Mouse (Mus musculus) embryonic facial prominence, embryonic 13.5 days (tissue): ENCODE results near the gene Plcl2. TPM values are rescaled to one million over a fixed set of nuclear protein-coding genes. Genes with fewer than 3 reads are reported as not detected.

Experiments
- ATAC-seq: fragments of 200-750 bp; cut with Nextera tagmentation; 2 replicates; pipeline ENCODE4 v1.8.0; 2017; ENCODE audit warnings: low read depth; ENCODE audit not compliant: insufficient number of reproducible peaks, insufficient read depth, low FRiP score, low TSS enrichment
- H3K27ac ChIP-seq: fragments of 300-500 bp; sonication (generic); 2 replicates; pipeline ENCODE4 v1.5.1; 2015; ENCODE audit warnings: moderate library complexity, mild to moderate bottlenecking, inconsistent platforms
- H3K27me3 ChIP-seq: fragments of 300-500 bp; sonication (generic); 2 replicates; pipeline ENCODE4 v1.6.1; 2015; ENCODE audit warnings: mild to moderate bottlenecking, inconsistent platforms
- H3K36me3 ChIP-seq: fragments of 300-500 bp; sonication (generic); 2 replicates; pipeline ENCODE4 v1.6.1; 2015; ENCODE audit warnings: mild to moderate bottlenecking, inconsistent platforms
- H3K4me1 ChIP-seq: fragments of 300-500 bp; sonication (generic); 2 replicates; pipeline ENCODE4 v1.6.1; 2015; ENCODE audit warnings: inconsistent platforms
- H3K4me2 ChIP-seq: fragments of 300-500 bp; sonication (generic); 2 replicates; pipeline ENCODE4 v1.6.1; 2015; ENCODE audit warnings: moderate library complexity, mild to moderate bottlenecking, inconsistent platforms
- H3K4me3 ChIP-seq: fragments of 300-500 bp; sonication (generic); 2 replicates; pipeline ENCODE4 v1.5.1; 2015; ENCODE audit warnings: mild to moderate bottlenecking, inconsistent platforms
- H3K9ac ChIP-seq: fragments of 300-500 bp; sonication (generic); 2 replicates; pipeline ENCODE4 v1.6.1; 2015; ENCODE audit warnings: mild to moderate bottlenecking, inconsistent platforms
- H3K9me3 ChIP-seq: fragments of 300-500 bp; sonication (generic); 2 replicates; pipeline ENCODE4 v1.6.1; 2016; ENCODE audit warnings: inconsistent platforms
- WGBS: fragments of 180-500 bp; shearing (Covaris S2); methylation state at CpG from one replicate; pipeline ENCODE4 v1.1.7; 2015; ENCODE audit warnings: mixed read lengths; 5-methylcytosine and 5-hydroxymethylcytosine counted together
- polyA plus RNA-seq: library from polyadenylated mRNA; unstranded; fragments of >200 nt; fragmentation: Nextera tagmentation; extraction: Ambion mirVana; gene quantifications from 2 replicates; pipeline ENCODE4 v1.2.1, GENCODE M21; 2015

Gene Plcl2
- polyA plus RNA-seq, 1 experiment from 2014 or later: 4.3 TPM

- 98% methylated on average over 1 of the region's 1 CpGs for WGBS
- H3K9ac ChIP-seq: no peak overlapping the region
These were observed 22.1 kb upstream of the Plcl2 start for GRCm38 (mm10) chr17:50487058-50487618.

GRCm38 (mm10) chr17:50487670-50488069 is 21.5 kb upstream of the Plcl2 start:
- 81% methylated on average over 3 of the region's 3 CpGs for WGBS
- no peak overlapping the region for H3K4me2 ChIP-seq
- no peak overlapping the region for H3K9ac ChIP-seq
- H3K4me3 ChIP-seq: no peak overlapping the region
- H3K4me1 ChIP-seq: no peaks in the 10 kb centered on the region
- no peak overlapping the region for H3K27ac ChIP-seq
- no peaks in the 10 kb centered on the region for H3K36me3 ChIP-seq
- no peak for ATAC-seq
- H3K9me3 ChIP-seq: no peaks in the 10 kb centered on the region
- no peaks in the 10 kb centered on the region for H3K27me3 ChIP-seq

More at GRCm38 (mm10) chr17:50487058-50487618, 22.1 kb upstream of the Plcl2 start:
- no peaks in the 10 kb centered on the region for H3K4me1 ChIP-seq
- no peak for ATAC-seq
- H3K4me2 ChIP-seq: no peak overlapping the region
- no peak overlapping the region for H3K4me3 ChIP-seq
- H3K27ac ChIP-seq: no peak overlapping the region
- H3K36me3 ChIP-seq: no peaks in the 10 kb centered on the region
- no peaks in the 10 kb centered on the region for H3K9me3 ChIP-seq
- H3K27me3 ChIP-seq: no peaks in the 10 kb centered on the region

- no peak for ATAC-seq
- Histone ChIP-seq H3K4me3 (no peak overlapping the region), H3K27ac (no peak overlapping the region), H3K9ac (no peak overlapping the region), H3K4me2 (no peak overlapping the region), H3K36me3 (no peaks in the 10 kb centered on the region), H3K27me3 (no peaks in the 10 kb centered on the region), H3K9me3 (no peaks in the 10 kb centered on the region), H3K4me1 (no peaks in the 10 kb centered on the region)
- 81% methylated on average over 3 of the region's 3 CpGs for WGBS
These were observed 20.8 kb upstream of the Plcl2 start for GRCm38 (mm10) chr17:50488406-50488805.

- no peak for ATAC-seq
These were observed 20.3 kb upstream of the Plcl2 start for GRCm38 (mm10) chr17:50488895-50489294.

GRCm38 (mm10) chr17:50490644-50491430 is 18.4 kb upstream of the Plcl2 start:
- WGBS: 75% methylated on average over 11 of the region's 11 CpGs
- Histone ChIP-seq H3K36me3 (no peaks in the 10 kb centered on the region), H3K4me3 (no peak overlapping the region), H3K9me3 (no peaks in the 10 kb centered on the region), H3K4me2 (no peak overlapping the region), H3K4me1 (peaks cover 9% of the 10 kb centered on the region), H3K27ac (no peak overlapping the region), H3K27me3 (no peaks in the 10 kb centered on the region), H3K9ac (no peak overlapping the region)
- no peak for ATAC-seq

More at GRCm38 (mm10) chr17:50488895-50489294, 20.3 kb upstream of the Plcl2 start:
- H3K9ac ChIP-seq: no peak overlapping the region
- H3K36me3 ChIP-seq: no peaks in the 10 kb centered on the region
- no peak overlapping the region for H3K4me3 ChIP-seq
- no peaks in the 10 kb centered on the region for H3K27me3 ChIP-seq
- H3K9me3 ChIP-seq: no peaks in the 10 kb centered on the region
- WGBS: 72% methylated on average over 2 of the region's 2 CpGs
- H3K27ac ChIP-seq: no peak overlapping the region
- H3K4me2 ChIP-seq: no peak overlapping the region
- H3K4me1 ChIP-seq: no peaks in the 10 kb centered on the region

GRCm38 (mm10) chr17:50491496-50491895 is 17.7 kb upstream of the Plcl2 start:
- no peaks in the 10 kb centered on the region for H3K9me3 ChIP-seq
- no peak overlapping the region for H3K9ac ChIP-seq
- WGBS: 81% methylated on average over 3 of the region's 3 CpGs
- no peak overlapping the region for H3K27ac ChIP-seq
- H3K4me2 ChIP-seq: no peak overlapping the region
- ATAC-seq: no peak
- H3K27me3 ChIP-seq: no peaks in the 10 kb centered on the region
- peaks cover 11% of the 10 kb centered on the region for H3K4me1 ChIP-seq
- no peak overlapping the region for H3K4me3 ChIP-seq
- H3K36me3 ChIP-seq: no peaks in the 10 kb centered on the region

- H3K27me3 ChIP-seq: no peaks in the 10 kb centered on the region; the same call in 1 of the 2 replicates
- no peaks in the 10 kb centered on the region for H3K36me3 ChIP-seq
- no peak overlapping the region for H3K9ac ChIP-seq
- H3K4me3 ChIP-seq: no peak overlapping the region
- no peaks in the 10 kb centered on the region for H3K9me3 ChIP-seq
- peaks cover 19% of the 10 kb centered on the region for H3K4me1 ChIP-seq
- no peak for ATAC-seq
- no peak overlapping the region for H3K27ac ChIP-seq
- 30% methylated on average over 10 of the region's 10 CpGs for WGBS
- H3K4me2 ChIP-seq: peak overlapping the region; percentile 33
These were observed 13.8 kb upstream of the Plcl2 start for GRCm38 (mm10) chr17:50495216-50495889.

GRCm38 (mm10) chr17:50498062-50498697 is 11.0 kb upstream of the Plcl2 start:
- Histone ChIP-seq H3K9me3 (no peaks in the 10 kb centered on the region), H3K27me3 (no peaks in the 10 kb centered on the region; the same call in 1 of the 2 replicates), H3K4me3 (no peak overlapping the region), H3K27ac (no peak overlapping the region), H3K4me2 (no peak overlapping the region), H3K9ac (no peak overlapping the region), H3K4me1 (peaks cover 19% of the 10 kb centered on the region), H3K36me3 (no peaks in the 10 kb centered on the region)
- WGBS: 46% methylated on average over 7 of the region's 7 CpGs
- no peak for ATAC-seq

GRCm38 (mm10) chr17:50499091-50499790 is 10.0 kb upstream of the Plcl2 start:
- Histone ChIP-seq H3K9me3 (no peaks in the 10 kb centered on the region), H3K27ac (no peak overlapping the region), H3K36me3 (no peaks in the 10 kb centered on the region), H3K4me2 (no peak overlapping the region), H3K4me1 (peaks cover 19% of the 10 kb centered on the region), H3K27me3 (no peaks in the 10 kb centered on the region; the same call in 1 of the 2 replicates), H3K9ac (no peak overlapping the region), H3K4me3 (no peak overlapping the region)
- WGBS: 40% methylated on average over 16 of the region's 16 CpGs
- no peak for ATAC-seq

- H3K9ac ChIP-seq: no peak overlapping the region
- 76% methylated on average over 6 of the region's 6 CpGs for WGBS
- H3K9me3 ChIP-seq: no peaks in the 10 kb centered on the region
- H3K4me2 ChIP-seq: no peak overlapping the region
- no peaks in the 10 kb centered on the region for H3K36me3 ChIP-seq
- H3K27ac ChIP-seq: no peak overlapping the region
- peaks cover 10% of the 10 kb centered on the region; the same call in 1 of the 2 replicates for H3K4me1 ChIP-seq
- no peak for ATAC-seq
- H3K4me3 ChIP-seq: no peak overlapping the region
- H3K27me3 ChIP-seq: no peaks in the 10 kb centered on the region; the same call in 1 of the 2 replicates
These were observed 8.4 kb upstream of the Plcl2 start for GRCm38 (mm10) chr17:50500806-50501205.

- Histone ChIP-seq H3K36me3 (no peaks in the 10 kb centered on the region), H3K4me2 (no peak overlapping the region), H3K27me3 (peaks cover 3% of the 10 kb centered on the region; the same call in 1 of the 2 replicates), H3K9ac (no peak overlapping the region), H3K27ac (no peak overlapping the region), H3K4me1 (peaks cover 10% of the 10 kb centered on the region), H3K9me3 (no peaks in the 10 kb centered on the region), H3K4me3 (no peak overlapping the region)
- ATAC-seq: no peak
- 84% methylated on average over 7 of the region's 7 CpGs for WGBS
These were observed 6.1 kb upstream of the Plcl2 start for GRCm38 (mm10) chr17:50503075-50503474.
